Mouse (Mus musculus) heart, postnatal 36 days (tissue): ENCODE measurements at regions not wholly inside any gene's neighbourhood (a gene's known extent, or its start where the extent isn't known, plus 50 kb on each side); places are given as distances from the start of the nearest gene placed in this dataset.
"Not testable (repeated sequence)": the region's sequence is repeated elsewhere in the genome, so short reads cannot be mapped to it uniquely, and the experiment has no call there.

ENCODE experiments used
- DNase-seq, 2 experiments: peaks; one replicate each; pipeline ENCODE4 v3.0.0; 2021 to 2022
- intact Hi-C: fragments of 180-260 bp; cut with DNase I; formaldehyde crosslinking; loops from one replicate; pipeline ENCODE4 v1.15.1; 2025

DNA sequence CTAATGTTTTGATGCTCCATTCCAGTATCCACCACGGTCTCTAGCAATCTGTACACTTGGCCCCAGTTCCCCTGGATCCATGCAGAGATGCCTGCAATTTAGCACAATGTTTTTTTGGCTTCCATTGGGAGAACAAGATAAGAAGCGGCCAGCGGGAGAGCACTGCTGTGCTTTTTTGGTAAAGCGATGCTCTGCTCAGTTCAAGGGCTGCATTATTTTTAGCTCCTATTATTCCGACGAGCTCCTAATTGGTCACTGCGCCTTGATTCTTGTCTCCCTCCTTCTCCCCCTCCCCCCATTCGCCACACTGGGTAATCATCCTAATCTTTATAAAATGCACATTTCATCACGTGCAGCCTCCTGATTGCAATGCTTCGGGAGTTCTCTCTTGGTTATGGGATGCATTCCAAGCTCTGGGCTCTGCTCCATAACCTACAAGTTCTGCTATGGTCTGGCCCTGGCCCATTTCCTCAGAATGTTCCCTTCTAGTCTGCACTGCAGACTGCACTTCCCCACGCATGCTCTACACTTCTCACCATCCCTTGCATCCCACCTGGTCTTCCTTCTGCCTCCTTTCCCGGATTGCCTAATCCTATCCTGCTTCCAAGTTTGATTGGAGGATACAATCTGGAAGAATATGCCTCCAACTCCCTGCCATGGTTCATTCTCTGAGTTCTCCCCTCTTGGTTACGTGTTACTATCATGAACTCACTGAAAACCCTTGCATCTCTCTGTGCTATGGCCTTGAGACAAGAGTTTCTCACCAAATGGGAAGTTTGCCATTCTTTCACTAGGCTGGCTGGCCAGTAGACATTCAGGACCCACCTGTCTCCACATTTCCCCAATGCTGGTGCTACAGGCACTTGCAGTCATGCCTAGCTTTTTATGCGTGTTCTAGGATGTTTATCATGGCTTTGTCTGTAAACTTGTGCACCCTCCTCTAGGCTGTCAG lies 467.8 kb upstream of the Auts2 start:
- intact Hi-C loops, result no loop called here

DNA sequence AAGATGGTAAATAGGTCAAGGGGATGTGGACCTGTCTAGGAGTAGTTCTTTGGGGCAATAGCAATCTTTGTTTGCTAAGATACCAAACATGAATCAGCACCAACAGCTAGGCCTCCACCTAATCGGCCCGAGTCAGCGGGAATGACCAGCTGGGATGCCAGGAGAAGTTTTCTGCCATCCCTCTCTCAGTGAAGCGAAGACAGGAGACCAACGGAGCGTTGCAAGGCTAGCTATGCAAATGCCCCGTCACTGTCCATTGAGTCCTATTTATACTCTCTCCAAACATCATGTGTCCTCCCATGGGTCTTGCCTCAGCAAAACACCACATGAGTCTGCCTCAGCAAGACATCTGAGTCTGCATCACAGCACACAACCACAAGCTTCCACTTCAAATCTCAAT lies 439.7 kb upstream of the Auts2 start:
- intact Hi-C loops, result no loop called here
- no peak for DNase-seq

More for the DNA sequence above, 467.8 kb upstream of the Auts2 start:
- DNase-seq, result peak; percentile 49 to 71

DNA sequence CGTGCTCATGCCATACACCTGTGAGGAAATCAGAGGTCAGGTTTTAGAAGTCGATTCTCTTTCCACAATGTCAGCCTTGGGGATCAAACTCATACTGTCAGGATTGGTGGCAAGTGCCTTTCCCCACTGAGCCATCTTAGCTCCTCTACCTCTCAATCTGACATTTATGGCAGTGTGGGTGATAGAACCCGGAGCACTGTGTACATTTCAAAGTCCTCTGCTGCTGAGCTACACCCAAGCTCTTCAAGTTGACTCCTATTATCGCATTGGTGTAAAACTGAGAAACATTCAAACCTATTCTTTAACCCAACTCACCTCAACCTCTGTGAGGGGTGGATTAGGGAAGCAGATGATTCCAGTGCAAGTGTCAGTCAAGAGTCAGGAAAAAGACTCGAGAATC lies 435.9 kb upstream of the Auts2 start:
- intact Hi-C loops, result no loop called here
- no peak for DNase-seq

DNA sequence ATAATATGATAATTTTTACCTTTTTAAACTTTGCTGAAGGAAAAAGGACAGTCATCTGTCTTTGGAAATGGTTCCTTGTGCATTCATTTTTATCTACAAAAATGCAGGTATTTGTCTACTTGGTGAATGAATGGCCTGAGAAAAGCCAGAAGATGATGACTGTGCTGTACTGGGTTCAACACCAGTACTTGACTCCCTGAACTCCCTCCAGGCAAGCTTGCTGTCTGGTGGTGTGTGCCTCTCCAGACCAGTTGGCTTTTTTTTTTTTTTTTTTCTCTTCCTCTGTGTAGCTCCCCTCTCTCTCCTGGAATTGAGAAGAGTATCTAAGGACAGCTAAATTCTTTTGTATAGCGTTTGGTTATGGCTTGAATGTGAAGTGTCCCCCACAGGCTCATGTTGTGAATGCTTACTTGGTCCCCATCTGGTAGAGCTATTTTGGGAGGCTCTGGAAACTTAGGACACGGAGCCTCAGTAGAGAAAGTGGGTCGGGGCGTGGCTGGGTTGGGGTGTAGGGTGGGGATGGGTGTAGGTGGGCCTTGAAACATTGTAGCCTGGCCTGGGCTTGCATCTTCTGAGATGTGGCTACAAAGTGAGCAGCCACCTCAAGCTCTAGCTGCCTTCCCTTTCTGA lies 432.3 kb upstream of the Auts2 start:
- DNase-seq, result no peak
- intact Hi-C loops, result no loop called here

GRCm38 (mm10) chr5:132974876-132975275 lies 431.7 kb upstream of the Auts2 start:
- DNase-seq, result no peak
- intact Hi-C loops, result no loop called here

GRCm38 (mm10) chr5:132971046-132971445 lies 427.9 kb upstream of the Auts2 start:
- intact Hi-C loops, result no loop called here
- DNase-seq, result no peak

- intact Hi-C loops, result loop anchor here (5.0 kb wide), 1 partner anchor 582 kb away; no protein-coding TSS in a partner anchor
These were observed 426.2 kb upstream of the Auts2 start for GRCm38 (mm10) chr5:132969376-132969775.

DNA sequence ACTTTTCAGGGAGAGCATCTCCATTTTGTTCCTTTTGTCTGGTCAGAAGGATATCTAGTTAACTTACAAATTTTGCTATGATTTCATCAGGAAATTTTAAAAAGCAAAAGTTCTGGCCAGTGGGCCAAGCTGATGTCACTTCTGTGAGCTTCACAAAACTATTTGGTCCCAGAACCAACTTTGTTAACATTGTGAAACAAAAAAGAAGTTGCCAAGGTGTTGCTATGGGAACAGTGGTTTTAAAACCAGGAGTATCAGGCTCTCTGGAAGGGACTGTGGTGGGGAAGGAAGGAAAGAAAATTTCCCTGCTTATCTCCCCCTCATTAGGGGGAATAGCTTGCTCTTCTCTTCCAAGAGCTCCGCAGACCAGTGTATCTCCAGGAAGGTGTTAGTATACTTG lies 416.8 kb upstream of the Auts2 start:
- intact Hi-C loops, result no loop called here
- peak; percentile 15 to 16 for DNase-seq

More at GRCm38 (mm10) chr5:132969376-132969775, 426.2 kb upstream of the Auts2 start:
- DNase-seq, result no peak

DNA sequence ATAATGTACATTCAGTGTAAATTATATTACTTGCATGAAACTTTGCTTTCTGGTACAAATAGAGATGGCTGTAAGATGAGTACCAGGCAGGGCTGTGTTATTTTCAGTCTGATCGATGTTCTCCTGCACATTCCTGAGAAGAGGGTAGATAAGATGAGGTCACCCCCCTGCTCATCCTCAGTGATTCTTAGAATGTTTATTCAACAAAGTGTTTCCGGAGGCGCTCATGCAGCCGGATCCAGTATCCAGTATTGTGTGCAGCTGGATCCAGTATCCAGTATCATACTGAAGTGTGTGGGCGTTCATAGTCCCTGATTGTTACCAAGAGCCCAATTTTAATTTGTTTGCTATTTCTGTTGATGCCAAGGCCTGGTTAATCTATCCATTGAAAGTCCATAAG lies 413.0 kb upstream of the Auts2 start:
- intact Hi-C loops, result no loop called here
- no peak for DNase-seq

DNA sequence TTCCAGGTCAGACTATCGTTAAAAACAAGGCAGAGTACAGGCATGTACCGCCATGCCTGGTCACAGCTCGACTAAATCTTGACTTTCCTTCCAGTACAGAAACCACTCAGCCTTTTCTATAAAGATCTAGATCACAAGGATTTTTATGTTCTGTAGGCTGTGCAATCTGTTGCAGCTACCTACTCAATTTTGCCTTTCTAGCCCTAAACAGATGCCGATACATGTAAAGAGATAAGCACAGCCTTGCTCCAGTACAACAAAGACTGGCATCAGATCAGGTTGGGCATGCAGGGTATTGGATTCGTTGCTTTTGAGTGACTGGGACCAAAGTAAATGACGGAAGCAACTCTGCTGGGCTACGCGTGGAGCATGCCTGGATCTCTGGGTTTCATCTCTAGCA lies 411.9 kb upstream of the Auts2 start:
- intact Hi-C loops, result no loop called here
- no peak for DNase-seq

- intact Hi-C loops, result no loop called here
- DNase-seq, result no peak
These were observed 390.4 kb upstream of the Auts2 start for GRCm38 (mm10) chr5:132933439-132933980.

GRCm38 (mm10) chr5:132929955-132930354 lies 386.8 kb upstream of the Auts2 start:
- intact Hi-C loops, result not testable (repeated sequence)

GRCm38 (mm10) chr5:132923365-132923764 lies 380.2 kb upstream of the Auts2 start:
- intact Hi-C loops, result no loop called here
- no peak for DNase-seq

More at GRCm38 (mm10) chr5:132929955-132930354, 386.8 kb upstream of the Auts2 start:
- not testable (repeated sequence) for DNase-seq

- intact Hi-C loops, result no loop called here
- DNase-seq, result no peak
These were observed 365.9 kb upstream of the Auts2 start for GRCm38 (mm10) chr5:132909056-132909455.

DNA sequence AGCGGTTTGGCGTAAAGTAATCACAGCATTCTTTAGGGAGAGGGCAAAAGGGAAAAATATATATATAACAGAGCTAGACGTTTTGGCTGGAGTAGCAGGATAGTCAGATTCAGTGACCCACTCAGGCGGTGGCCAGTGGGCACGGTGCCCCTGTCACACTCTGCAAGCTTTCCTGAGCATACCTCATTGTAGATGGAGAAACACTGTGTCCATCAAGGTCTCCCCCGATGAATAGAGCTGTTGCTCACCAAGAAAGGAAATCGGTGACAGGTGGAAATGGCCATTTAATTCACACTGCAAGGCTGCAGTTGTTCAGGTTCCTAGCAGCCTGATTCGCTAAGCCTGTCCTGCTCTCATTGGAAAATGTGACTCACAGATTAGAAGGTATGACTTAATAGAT lies 365.1 kb upstream of the Auts2 start:
- DNase-seq, result no peak
- intact Hi-C loops, result no loop called here

DNA sequence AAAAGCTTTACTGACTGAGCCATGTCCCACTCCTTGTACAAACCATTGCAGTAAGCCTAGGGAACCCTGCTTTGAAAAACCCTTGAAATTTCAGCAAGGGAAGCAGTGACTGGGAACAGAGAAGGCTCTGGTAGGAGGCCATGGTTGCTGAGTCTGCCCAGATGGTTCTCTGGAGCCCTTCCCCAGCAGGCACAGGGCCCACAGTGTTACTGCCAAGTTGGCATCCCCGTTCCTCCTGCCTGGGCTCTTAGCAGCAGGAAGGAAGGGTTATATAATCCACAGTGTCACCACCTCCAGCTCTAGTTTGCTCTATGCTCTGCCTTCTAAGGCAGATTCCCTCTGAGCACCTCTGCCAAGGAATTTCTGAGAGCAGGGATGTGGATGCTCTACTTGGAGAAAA lies 349.4 kb upstream of the Auts2 start:
- intact Hi-C loops, result no loop called here
- peak; percentile 67 to 70 for DNase-seq

GRCm38 (mm10) chr5:132884130-132884529 lies 341.0 kb upstream of the Auts2 start:
- intact Hi-C loops, result no loop called here
- no peak for DNase-seq

DNA sequence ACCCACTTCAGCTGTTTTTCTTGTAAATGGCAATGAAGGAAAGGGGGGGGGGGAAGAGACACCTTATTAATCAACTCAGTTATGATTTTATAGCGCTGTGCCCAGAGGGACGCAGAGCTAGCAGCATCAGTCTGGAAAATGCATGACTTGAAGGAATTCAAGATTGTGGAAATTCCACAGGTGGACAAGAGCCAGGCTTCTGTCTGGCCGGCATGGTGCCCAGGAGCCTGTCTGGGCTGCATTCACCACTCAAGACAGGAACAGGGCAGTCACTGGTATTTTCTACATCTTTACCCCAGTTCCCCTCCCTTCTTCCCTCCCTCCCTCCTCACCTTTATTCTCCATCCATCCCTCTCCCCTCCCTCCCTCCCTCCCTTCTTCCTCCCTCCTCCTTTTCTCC lies 339.1 kb upstream of the Auts2 start:
- peak; percentile 7 to 20 for DNase-seq
- intact Hi-C loops, result no loop called here

GRCm38 (mm10) chr5:132881170-132881569 lies 338.0 kb upstream of the Auts2 start:
- no peak for DNase-seq
- intact Hi-C loops, result no loop called here

DNA sequence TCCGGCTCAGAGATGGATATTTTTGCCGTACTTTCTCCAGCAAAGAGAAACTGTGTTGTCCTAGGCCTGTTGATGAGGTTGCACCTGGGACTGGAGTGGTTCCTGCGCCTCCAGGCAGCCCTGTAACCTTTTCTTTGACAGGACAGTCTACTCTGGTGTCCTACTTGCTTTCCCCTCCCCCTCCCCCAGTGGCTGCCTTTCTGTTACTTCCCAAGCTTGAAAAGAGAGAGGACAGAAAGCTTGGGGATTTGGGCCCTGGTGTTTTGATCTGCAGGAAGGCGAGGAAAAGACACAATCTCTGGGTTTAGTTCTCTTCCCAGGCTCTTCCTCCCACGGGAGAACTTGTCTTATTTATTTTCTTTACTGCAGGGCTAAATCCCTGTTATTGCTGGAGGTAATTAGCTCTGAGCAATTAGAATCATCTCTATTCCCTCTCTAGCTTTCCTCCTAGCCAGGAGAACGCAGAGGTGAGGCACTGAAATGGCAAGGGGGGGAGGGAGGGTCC lies 333.2 kb upstream of the Auts2 start:
- DNase-seq, result no peak
- intact Hi-C loops, result no loop called here

DNA sequence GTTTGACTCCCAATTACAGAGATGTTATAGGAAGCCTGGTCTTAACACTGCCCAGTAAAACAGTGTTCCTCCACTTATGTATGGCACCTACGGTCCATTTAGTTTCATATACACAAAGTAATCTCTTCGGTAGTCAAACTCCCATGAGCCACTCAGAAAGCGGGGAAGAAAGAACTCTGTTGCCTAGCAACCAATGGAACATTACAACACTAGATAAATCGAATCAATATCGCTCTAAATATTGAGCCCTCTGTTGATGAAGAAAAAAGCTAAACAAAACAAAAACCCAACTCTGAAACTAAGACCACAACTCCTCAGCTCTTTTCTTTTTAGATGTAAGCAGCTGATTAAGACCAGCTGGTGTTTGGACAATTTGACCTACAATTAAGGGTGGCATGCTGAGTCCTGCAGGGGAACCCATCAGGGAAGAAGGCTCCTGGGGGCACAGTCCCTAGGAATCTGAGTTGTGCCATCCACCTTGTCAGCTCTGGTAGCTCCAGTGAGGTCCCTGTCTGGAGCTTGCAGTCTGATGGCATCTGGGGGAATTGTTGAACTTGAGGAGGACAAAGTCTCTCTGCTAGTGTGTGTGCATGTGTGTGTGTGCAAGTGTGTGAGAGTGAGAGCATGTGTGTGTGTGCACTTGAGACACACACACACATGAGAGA lies 315.8 kb upstream of the Auts2 start:
- no peak for DNase-seq

More for the DNA sequence above, 315.8 kb upstream of the Auts2 start:
- intact Hi-C loops, result no loop called here
